Mouse (Mus musculus): ENCODE measurements around the gene Lrrc40. TPM values are rescaled to one million over a fixed set of nuclear protein-coding genes. Genes with fewer than 3 reads are reported as not detected.
"Not testable (repeated sequence)": the region's sequence is repeated elsewhere in the genome, so short reads cannot be mapped to it uniquely, and the experiment has no call there.

The Lrrc40 gene
- polyA plus RNA-seq, 1 experiment from 2014 or later: 56.8 TPM

- no peak overlapping the region for H3K27ac ChIP-seq (ENCODE audit: low read length)
- no peak overlapping the region for H3K9ac ChIP-seq (replicated peaks; ENCODE audit: low read depth, low read length)
- H3K27me3 ChIP-seq (replicated peaks; ENCODE audit: control insufficient read depth, insufficient read depth, low read length): no peaks in the 10 kb centered on the region
- H3K4me1 ChIP-seq (replicated peaks; ENCODE audit: control insufficient read depth, insufficient read depth, low read length): no peaks in the 10 kb centered on the region
- no peak; the same call in 1 of the 2 replicates for ATAC-seq
- no peaks in the 10 kb centered on the region for H3K36me3 ChIP-seq (ENCODE audit: control insufficient read depth, insufficient read depth)
- no peaks in the 10 kb centered on the region for H3K9me3 ChIP-seq (ENCODE audit: control insufficient read depth, low read length)
- WGBS: 49% methylated on average over 4 of the region's 4 CpGs
- H3K4me3 ChIP-seq (replicated peaks; ENCODE audit: low read length): no peak overlapping the region
- no peak overlapping the region for H3K4me2 ChIP-seq (ENCODE audit: low read length)
These were observed 40.4 kb downstream of the Lrrc40 start for GRCm38 (mm10) chr3:158076685-158077379.

- Histone ChIP-seq H3K9ac (replicated peaks; ENCODE audit: low read depth, low read length) (no peak overlapping the region), H3K4me1 (replicated peaks; ENCODE audit: control insufficient read depth, insufficient read depth, low read length) (no peaks in the 10 kb centered on the region), H3K27me3 (replicated peaks; ENCODE audit: control insufficient read depth, insufficient read depth, low read length) (no peaks in the 10 kb centered on the region), H3K4me2 (ENCODE audit: low read length) (no peak overlapping the region), H3K9me3 (ENCODE audit: control insufficient read depth, low read length) (no peaks in the 10 kb centered on the region), H3K27ac (ENCODE audit: low read length) (no peak overlapping the region), H3K4me3 (replicated peaks; ENCODE audit: low read length) (no peak overlapping the region), H3K36me3 (ENCODE audit: control insufficient read depth, insufficient read depth) (no peaks in the 10 kb centered on the region)
- no peak for ATAC-seq
- 51% methylated on average over 1 of the region's 1 CpGs for WGBS
These were observed 40.9 kb downstream of the Lrrc40 start for GRCm38 (mm10) chr3:158077380-158077772.

- H3K4me3 ChIP-seq (replicated peaks; ENCODE audit: low read length): no peak overlapping the region
- H3K4me2 ChIP-seq (ENCODE audit: low read length): no peak overlapping the region
- WGBS: 78% methylated on average over 5 of the region's 5 CpGs
- H3K27me3 ChIP-seq (replicated peaks; ENCODE audit: control insufficient read depth, insufficient read depth, low read length): no peaks in the 10 kb centered on the region
- no peaks in the 10 kb centered on the region for H3K4me1 ChIP-seq (replicated peaks; ENCODE audit: control insufficient read depth, insufficient read depth, low read length)
- no peak overlapping the region for H3K9ac ChIP-seq (replicated peaks; ENCODE audit: low read depth, low read length)
- H3K36me3 ChIP-seq (ENCODE audit: control insufficient read depth, insufficient read depth): no peaks in the 10 kb centered on the region
- no peaks in the 10 kb centered on the region for H3K9me3 ChIP-seq (ENCODE audit: control insufficient read depth, low read length)
- ATAC-seq: no peak
- H3K27ac ChIP-seq (ENCODE audit: low read length): no peak overlapping the region
These were observed 41.4 kb downstream of the Lrrc40 start for GRCm38 (mm10) chr3:158077828-158078227.

- ATAC-seq: no peak
- Histone ChIP-seq H3K27ac (ENCODE audit: low read length) (no peak overlapping the region), H3K4me1 (replicated peaks; ENCODE audit: control insufficient read depth, insufficient read depth, low read length) (no peaks in the 10 kb centered on the region), H3K4me2 (ENCODE audit: low read length) (no peak overlapping the region), H3K9me3 (ENCODE audit: control insufficient read depth, low read length) (no peaks in the 10 kb centered on the region), H3K36me3 (ENCODE audit: control insufficient read depth, insufficient read depth) (no peaks in the 10 kb centered on the region), H3K9ac (replicated peaks; ENCODE audit: low read depth, low read length) (no peak overlapping the region), H3K4me3 (replicated peaks; ENCODE audit: low read length) (no peak overlapping the region), H3K27me3 (replicated peaks; ENCODE audit: control insufficient read depth, insufficient read depth, low read length) (no peaks in the 10 kb centered on the region)
- 84% methylated on average over 3 of the region's 3 CpGs for WGBS
These were observed 55.1 kb downstream of the Lrrc40 start for GRCm38 (mm10) chr3:158091601-158092000.

GRCm38 (mm10) chr3:158093919-158094318 lies 57.5 kb downstream of the Lrrc40 start:
- Histone ChIP-seq H3K27me3 (replicated peaks; ENCODE audit: control insufficient read depth, insufficient read depth, low read length) (no peaks in the 10 kb centered on the region), H3K27ac (ENCODE audit: low read length) (no peak overlapping the region), H3K4me1 (replicated peaks; ENCODE audit: control insufficient read depth, insufficient read depth, low read length) (no peaks in the 10 kb centered on the region), H3K4me2 (ENCODE audit: low read length) (no peak overlapping the region), H3K9me3 (ENCODE audit: control insufficient read depth, low read length) (no peaks in the 10 kb centered on the region), H3K36me3 (ENCODE audit: control insufficient read depth, insufficient read depth) (no peaks in the 10 kb centered on the region), H3K4me3 (replicated peaks; ENCODE audit: low read length) (no peak overlapping the region), H3K9ac (replicated peaks; ENCODE audit: low read depth, low read length) (no peak overlapping the region)
- 78% methylated on average over 4 of the region's 4 CpGs for WGBS
- no peak for ATAC-seq

- H3K27ac ChIP-seq (ENCODE audit: low read length); H3K4me3 ChIP-seq (replicated peaks; ENCODE audit: low read length); ATAC-seq; H3K4me2 ChIP-seq (ENCODE audit: low read length); H3K9me3 ChIP-seq (ENCODE audit: control insufficient read depth, low read length); H3K27me3 ChIP-seq (replicated peaks; ENCODE audit: control insufficient read depth, insufficient read depth, low read length); H3K36me3 ChIP-seq (ENCODE audit: control insufficient read depth, insufficient read depth); H3K4me1 ChIP-seq (replicated peaks; ENCODE audit: control insufficient read depth, insufficient read depth, low read length); H3K9ac ChIP-seq (replicated peaks; ENCODE audit: low read depth, low read length): not testable (repeated sequence)
- WGBS: 95% methylated on average over 8 of the region's 10 CpGs
These were observed 65.6 kb downstream of the Lrrc40 start for GRCm38 (mm10) chr3:158102043-158102442.

GRCm38 (mm10) chr3:158102530-158102929 lies 66.1 kb downstream of the Lrrc40 start:
- H3K27me3 ChIP-seq (replicated peaks; ENCODE audit: control insufficient read depth, insufficient read depth, low read length); H3K4me2 ChIP-seq (ENCODE audit: low read length); H3K4me1 ChIP-seq (replicated peaks; ENCODE audit: control insufficient read depth, insufficient read depth, low read length); H3K4me3 ChIP-seq (replicated peaks; ENCODE audit: low read length); ATAC-seq; H3K27ac ChIP-seq (ENCODE audit: low read length); H3K9ac ChIP-seq (replicated peaks; ENCODE audit: low read depth, low read length); H3K9me3 ChIP-seq (ENCODE audit: control insufficient read depth, low read length); H3K36me3 ChIP-seq (ENCODE audit: control insufficient read depth, insufficient read depth): not testable (repeated sequence)
- 68% methylated on average over 1 of the region's 1 CpGs for WGBS

GRCm38 (mm10) chr3:158103467-158103866 lies 67.0 kb downstream of the Lrrc40 start:
- no peaks in the 10 kb centered on the region for H3K9me3 ChIP-seq (ENCODE audit: control insufficient read depth, low read length)
- no peak overlapping the region for H3K9ac ChIP-seq (replicated peaks; ENCODE audit: low read depth, low read length)
- H3K27me3 ChIP-seq (replicated peaks; ENCODE audit: control insufficient read depth, insufficient read depth, low read length): no peaks in the 10 kb centered on the region
- 78% methylated on average over 2 of the region's 2 CpGs for whole genome bisulfite sequencing
- H3K4me3 ChIP-seq (replicated peaks; ENCODE audit: low read length): no peak overlapping the region
- H3K4me2 ChIP-seq (ENCODE audit: low read length): no peak overlapping the region
- 0 out of 2 replicates have a peak, but pooled peaks cover 3% of the 10 kb centered on the region for H3K36me3 ChIP-seq (ENCODE audit: control insufficient read depth, insufficient read depth)
- no peak for ATAC-seq
- no peaks in the 10 kb centered on the region for H3K4me1 ChIP-seq (replicated peaks; ENCODE audit: control insufficient read depth, insufficient read depth, low read length)
- H3K27ac ChIP-seq (ENCODE audit: low read length): no peak overlapping the region

GRCm38 (mm10) chr3:158105260-158105659 lies 68.8 kb downstream of the Lrrc40 start:
- Histone ChIP-seq H3K4me3 (replicated peaks; ENCODE audit: low read length) (no peak overlapping the region), H3K9ac (replicated peaks; ENCODE audit: low read depth, low read length) (no peak overlapping the region), H3K36me3 (ENCODE audit: control insufficient read depth, insufficient read depth) (0 out of 2 replicates have a peak, but pooled peaks cover 3% of the 10 kb centered on the region), H3K4me2 (ENCODE audit: low read length) (no peak overlapping the region), H3K4me1 (replicated peaks; ENCODE audit: control insufficient read depth, insufficient read depth, low read length) (no peaks in the 10 kb centered on the region), H3K27ac (ENCODE audit: low read length) (no peak overlapping the region), H3K9me3 (ENCODE audit: control insufficient read depth, low read length) (no peaks in the 10 kb centered on the region), H3K27me3 (replicated peaks; ENCODE audit: control insufficient read depth, insufficient read depth, low read length) (no peaks in the 10 kb centered on the region)
- 89% methylated on average over 1 of the region's 1 CpGs for WGBS
- no peak for ATAC-seq
